Mouse (Mus musculus) MEL-GATA-1-ER (cell line): ENCODE measurements around the gene Glipr2.

Source experiments
- DNase-seq: peaks from one replicate; pipeline ENCODE4 v3.0.0-alpha.2; 2012; ENCODE audit warnings: low read depth; ENCODE audit errors: extremely low read depth

Glipr2 gene

GRCm38 (mm10) chr4:44004623-44005409, 47.6 kb downstream of the Glipr2 start:
- DNase-seq = no peak

GRCm38 (mm10) chr4:44010176-44010575, 53.0 kb downstream of the Glipr2 start:
- DNase-seq = no peak

GRCm38 (mm10) chr4:44010893-44011292, 53.7 kb downstream of the Glipr2 start:
- DNase-seq = no peak

DNA sequence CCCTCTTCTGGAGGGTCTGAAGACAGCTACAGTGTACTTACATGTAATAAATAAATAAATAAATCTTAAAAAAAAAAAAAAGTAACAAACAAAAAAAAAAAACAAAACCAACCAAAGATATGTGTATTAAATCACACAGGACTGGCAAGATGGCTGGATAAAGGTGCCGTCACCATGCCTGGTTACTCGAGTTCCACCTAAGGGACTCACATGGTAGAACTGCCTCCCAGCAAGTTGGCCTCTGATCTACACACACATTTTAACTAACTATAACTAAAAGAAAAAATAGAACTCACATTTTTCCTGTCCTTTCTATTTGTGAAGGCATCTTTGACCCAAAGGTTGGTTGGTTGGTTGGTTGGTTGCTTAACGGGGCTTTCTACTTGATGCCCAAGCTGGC, 54.6 kb downstream of the Glipr2 start:
- no peak for DNase-seq

DNA sequence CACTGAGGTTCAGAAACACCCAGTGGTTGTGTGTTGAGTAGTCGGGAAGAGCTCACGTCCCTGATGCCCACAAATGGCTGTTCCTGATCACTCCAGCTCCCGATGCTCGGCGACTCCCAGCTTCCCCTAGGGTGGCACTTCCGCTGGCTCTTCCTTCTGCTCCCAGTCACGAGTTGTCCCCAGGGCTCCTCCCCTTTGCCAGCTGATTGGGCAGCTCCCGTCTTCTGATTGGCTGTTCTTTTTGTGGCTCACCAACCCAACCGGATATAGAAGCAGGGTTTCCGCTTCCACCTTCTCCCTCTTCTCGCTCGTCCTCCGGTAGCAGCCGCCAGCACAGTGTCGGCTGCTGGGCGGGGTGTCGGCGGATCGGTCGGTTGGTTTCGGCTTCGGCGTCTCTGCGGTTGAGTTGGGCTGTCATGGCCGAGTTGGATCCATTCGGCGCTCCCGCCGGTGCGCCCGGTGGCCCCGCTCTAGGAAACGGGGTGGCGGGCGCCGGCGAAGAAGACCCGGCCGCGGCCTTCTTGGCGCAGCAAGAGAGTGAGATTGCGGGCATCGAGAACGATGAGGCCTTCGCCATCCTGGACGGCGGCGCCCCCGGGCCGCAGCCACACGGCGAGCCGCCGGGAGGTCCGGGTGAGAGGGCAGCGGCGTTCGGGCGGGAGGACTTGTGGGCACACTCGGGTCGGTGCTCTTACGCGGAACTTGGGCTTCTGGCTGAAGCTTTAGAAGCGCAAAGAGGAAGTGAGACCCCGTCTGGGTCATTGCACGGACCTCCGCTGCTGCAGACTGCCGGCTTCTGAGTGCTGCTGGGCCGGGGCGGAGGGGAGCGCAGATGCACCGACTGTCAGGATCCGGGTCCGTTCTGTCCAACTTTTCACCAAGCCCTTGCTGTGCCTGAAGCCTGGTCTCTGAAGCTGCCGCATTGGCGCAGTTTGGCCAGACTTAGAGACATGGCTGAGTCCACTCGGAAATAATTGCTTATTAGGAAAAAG, 55.5 kb downstream of the Glipr2 start:
- DNase-seq = peak; percentile 96

DNA sequence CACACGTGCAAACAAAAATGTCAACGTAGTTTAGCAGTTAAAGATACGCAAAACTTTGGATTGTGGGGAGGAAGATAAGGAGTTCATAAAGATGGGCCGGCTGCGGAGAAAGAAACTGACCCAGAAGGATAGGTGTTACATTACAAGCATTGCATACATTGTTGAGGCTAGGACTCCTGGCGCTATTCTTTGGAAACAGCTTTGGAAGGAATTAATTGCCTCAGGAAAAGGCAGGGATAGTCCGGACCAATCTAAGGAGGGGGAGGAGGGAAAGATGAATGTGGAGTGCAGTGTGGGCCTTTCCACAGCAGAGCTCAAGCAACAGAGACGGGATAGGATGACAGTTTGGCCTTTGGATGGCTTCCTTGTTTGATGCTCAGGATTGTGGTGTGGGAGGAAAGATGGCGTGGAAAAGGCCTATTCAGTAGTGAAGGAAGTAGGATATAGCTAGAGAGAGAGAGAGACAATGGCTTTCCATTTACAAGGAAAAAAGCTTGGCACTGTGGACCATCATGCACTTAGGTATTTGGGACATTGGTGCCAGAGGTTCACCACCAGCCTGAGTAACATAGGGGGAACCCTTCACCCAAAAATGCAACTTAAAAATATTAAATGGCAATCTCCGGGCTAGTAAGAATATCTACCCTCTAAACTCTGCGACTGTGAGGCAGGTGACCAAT, 56.3 kb downstream of the Glipr2 start:
- no peak for DNase-seq

DNA sequence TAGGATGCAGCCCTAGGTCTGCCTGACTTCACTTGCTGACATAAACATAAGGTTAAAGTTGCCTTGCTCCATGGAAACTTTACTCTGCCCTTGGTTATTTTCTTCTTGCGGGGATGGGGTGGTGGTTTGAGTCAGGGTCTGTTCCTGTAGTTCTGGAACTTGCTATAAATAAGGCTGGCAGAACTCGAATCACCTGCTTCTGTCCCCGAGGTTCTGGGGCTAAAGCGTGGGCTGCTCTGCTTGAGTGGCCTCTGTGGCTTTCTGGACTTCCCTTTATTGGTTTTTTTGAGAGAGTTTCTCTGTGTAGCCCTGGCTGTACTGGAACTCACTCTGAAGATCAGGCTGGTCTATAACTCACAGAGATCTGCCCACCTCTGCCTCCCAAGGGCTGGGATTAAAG, 58.9 kb downstream of the Glipr2 start:
- no peak for DNase-seq

GRCm38 (mm10) chr4:44016791-44017190, 59.6 kb downstream of the Glipr2 start:
- no peak for DNase-seq

GRCm38 (mm10) chr4:44022323-44022722, 65.1 kb downstream of the Glipr2 start:
- DNase-seq = no peak

- DNase-seq = no peak
Observed at GRCm38 (mm10) chr4:44022766-44023165, 65.6 kb downstream of the Glipr2 start.

GRCm38 (mm10) chr4:44023681-44024080, 66.5 kb downstream of the Glipr2 start:
- no peak for DNase-seq

DNA sequence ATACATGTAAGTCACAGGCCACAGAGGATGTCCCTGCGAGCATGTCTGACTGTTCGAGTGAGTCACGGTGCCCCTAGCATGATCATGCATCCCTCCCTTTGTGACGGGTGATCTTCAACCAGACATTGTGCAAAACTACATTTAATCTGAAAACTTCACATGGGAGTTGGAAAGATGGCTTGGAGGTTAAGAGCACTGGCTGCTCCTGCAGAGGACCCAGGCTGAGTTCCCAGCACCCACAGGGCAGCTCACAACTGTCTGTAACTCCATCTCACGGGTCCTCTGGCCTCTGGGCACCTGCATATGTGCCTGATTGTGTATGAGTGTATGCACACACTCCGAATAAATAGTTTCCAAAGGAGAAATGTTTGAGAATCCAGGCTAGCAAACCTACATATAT, 67.0 kb downstream of the Glipr2 start:
- DNase-seq = no peak

GRCm38 (mm10) chr4:44025570-44025969, 68.4 kb downstream of the Glipr2 start:
- no peak for DNase-seq
